Mouse (Mus musculus): ENCODE data around the gene Ece1. TPM values are rescaled to one million over a fixed set of nuclear protein-coding genes. Genes with fewer than 3 reads are reported as not detected.

Gene Ece1
- polyA plus RNA-seq, 1 experiment from 2014 or later: 36.7 TPM

Other genes with a start within 250 kb of the Ece1 start
- gene Rap1gap, start 197.5 kb upstream of the Ece1 start, polyA plus RNA-seq (2016; fragmentation: Nextera tagmentation; extraction: Ambion mirVana): 15.1 and 16.3 TPM in 2 replicates
- 23.0 and 23.7 TPM in 2 replicates for gene Alpl, start 65.9 kb upstream of the Ece1 start, polyA plus RNA-seq (2016; fragmentation: Nextera tagmentation; extraction: Ambion mirVana)
- 46.3 and 49.7 TPM in 2 replicates for gene Eif4g3, start 130.8 kb downstream of the Ece1 start, polyA plus RNA-seq (2016; fragmentation: Nextera tagmentation; extraction: Ambion mirVana)